Mouse (Mus musculus) macrophage (primary cell): ENCODE measurements at regions not wholly inside any gene's neighbourhood (a gene's known extent, or its start where the extent isn't known, plus 50 kb on each side); places are given as distances from the start of the nearest gene placed in this dataset.
A peak's percentile ranks its signal among the peaks of the same experiment; 100 is the strongest.

Source experiments
- H3K27ac ChIP-seq: fragments of 350-480 bp; formaldehyde crosslinking; 2 replicates; pipeline ENCODE4 v1.9.0; 2021
- H3K36me3 ChIP-seq: fragments of 350-480 bp; formaldehyde crosslinking; 2 replicates; pipeline ENCODE4 v1.9.0; 2021; ENCODE audit errors: inconsistent target
- H3K4me3 ChIP-seq: fragments of 350-480 bp; formaldehyde crosslinking; 2 replicates; pipeline ENCODE4 v1.9.0; 2021; ENCODE audit errors: inconsistent target
- H3K79me2 ChIP-seq: fragments of 350-480 bp; formaldehyde crosslinking; 2 replicates; pipeline ENCODE4 v1.9.0; 2021; ENCODE audit errors: inconsistent target
- WGBS: methylation state at CpG from one replicate; pipeline ENCODE4 v1.1.7; 2026; ENCODE audit warnings: inconsistent platforms; ENCODE audit not compliant: missing documents; 5-methylcytosine and 5-hydroxymethylcytosine counted together

- Histone ChIP-seq H3K4me3 (no peak overlapping the region), H3K79me2 (no peaks in the 10 kb centered on the region), H3K27ac (no peak overlapping the region), H3K36me3 (no peaks in the 10 kb centered on the region)
- WGBS = 93% methylated on average over 6 of the region's 6 CpGs
Measured at GRCm38 (mm10) chr8:80422190-80422589, 71.4 kb upstream of the Gypa start.

DNA sequence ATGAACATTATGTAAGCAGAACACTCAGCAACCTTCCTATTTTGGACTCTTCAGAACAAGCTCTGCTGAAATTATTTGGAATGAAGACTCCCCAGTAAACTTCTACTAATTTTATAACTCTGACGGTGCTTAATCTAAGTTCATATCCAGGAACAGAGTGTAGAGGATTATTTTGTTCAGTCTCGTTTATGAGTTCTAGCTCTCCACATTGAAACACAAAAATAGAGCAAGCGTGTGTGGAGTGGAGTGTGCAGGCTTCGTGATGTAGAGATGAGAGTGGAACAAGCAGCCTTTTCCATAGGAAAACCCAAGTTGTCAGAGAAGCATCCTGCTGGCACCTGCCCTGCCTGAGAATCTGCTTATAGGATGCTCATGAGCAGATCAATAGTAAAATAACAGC is 77.5 kb upstream of the Gypa start:
- H3K27ac ChIP-seq = no peak overlapping the region
- H3K79me2 ChIP-seq = no peaks in the 10 kb centered on the region
- no peak overlapping the region for H3K4me3 ChIP-seq
- H3K36me3 ChIP-seq = no peaks in the 10 kb centered on the region
- 96% methylated on average over 4 of the region's 4 CpGs for WGBS

- H3K27ac ChIP-seq = no peak overlapping the region
- 90% methylated on average over 2 of the region's 2 CpGs for WGBS
- H3K36me3 ChIP-seq = no peaks in the 10 kb centered on the region
- H3K4me3 ChIP-seq = no peak overlapping the region
- no peaks in the 10 kb centered on the region for H3K79me2 ChIP-seq
Measured at GRCm38 (mm10) chr8:80399594-80400207, 93.9 kb upstream of the Gypa start.

DNA sequence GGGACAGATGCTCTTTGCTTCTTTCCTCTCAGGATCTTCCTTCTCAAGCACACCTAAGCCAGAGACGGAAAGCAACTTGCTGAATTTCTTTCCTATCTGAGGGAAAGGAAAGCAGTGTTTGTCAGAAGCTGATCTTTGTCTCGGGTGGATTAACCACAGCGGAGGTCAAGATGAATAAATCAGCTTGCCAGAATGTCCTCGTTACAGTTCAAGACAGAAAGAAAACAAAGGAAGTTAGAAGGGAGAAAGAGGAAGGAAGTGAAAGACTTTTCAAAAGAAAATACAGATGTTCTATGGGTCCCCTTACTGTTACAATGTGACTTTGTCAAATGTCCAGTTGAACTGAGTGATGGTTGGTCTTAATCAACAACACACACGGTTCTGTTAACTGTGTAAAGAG is 98.6 kb upstream of the Gypa start:
- H3K79me2 ChIP-seq = no peaks in the 10 kb centered on the region
- 9% methylated on average over 5 of the region's 5 CpGs for WGBS
- no peak overlapping the region for H3K4me3 ChIP-seq
- H3K36me3 ChIP-seq = no peaks in the 10 kb centered on the region
- H3K27ac ChIP-seq = no peak overlapping the region

DNA sequence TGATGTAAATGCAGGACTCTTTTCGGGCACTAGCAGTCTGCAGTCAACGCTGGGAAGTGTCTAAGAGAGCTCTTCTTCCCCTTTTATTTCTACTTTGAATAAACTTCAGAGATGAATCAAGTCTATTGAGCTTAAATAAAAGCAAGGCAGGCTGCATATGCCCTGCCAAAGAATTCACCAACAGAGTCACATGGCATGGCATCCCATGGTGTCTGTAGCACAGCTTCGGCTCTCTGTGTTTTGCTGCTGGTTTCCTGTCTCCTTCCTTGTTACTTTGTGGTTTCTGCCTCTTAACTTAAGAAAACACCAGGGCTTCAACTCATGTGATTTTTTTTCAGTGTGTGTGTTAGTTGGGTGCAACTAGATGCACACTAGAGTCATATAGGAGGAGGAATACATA is 100.5 kb upstream of the Gypa start:
- Histone ChIP-seq H3K79me2 (no peaks in the 10 kb centered on the region), H3K36me3 (no peaks in the 10 kb centered on the region), H3K4me3 (no peak overlapping the region), H3K27ac (no peak overlapping the region)
- 15% methylated on average over 3 of the region's 3 CpGs for WGBS

GRCm38 (mm10) chr8:80369221-80369620 is 124.4 kb upstream of the Gypa start:
- H3K4me3 ChIP-seq = no peak overlapping the region
- H3K79me2 ChIP-seq = no peaks in the 10 kb centered on the region
- whole genome bisulfite sequencing = 87% methylated on average over 2 of the region's 2 CpGs
- H3K27ac ChIP-seq = no peak overlapping the region
- H3K36me3 ChIP-seq = no peaks in the 10 kb centered on the region

- H3K4me3 ChIP-seq = no peak overlapping the region
- no peaks in the 10 kb centered on the region for H3K79me2 ChIP-seq
- H3K27ac ChIP-seq = no peak overlapping the region
- no peaks in the 10 kb centered on the region for H3K36me3 ChIP-seq
- 11% methylated on average over 7 of the region's 7 CpGs for WGBS
Measured at GRCm38 (mm10) chr8:80364059-80364458, 129.5 kb upstream of the Gypa start.

- WGBS = 98% methylated on average over 4 of the region's 4 CpGs
- no peaks in the 10 kb centered on the region for H3K79me2 ChIP-seq
- no peak overlapping the region for H3K4me3 ChIP-seq
- no peaks in the 10 kb centered on the region for H3K36me3 ChIP-seq
- no peak overlapping the region for H3K27ac ChIP-seq
Measured at GRCm38 (mm10) chr8:80343299-80343698, 150.3 kb upstream of the Gypa start.

- Histone ChIP-seq H3K27ac (peak overlapping the region; percentile 21; the same call in 1 of the 2 replicates), H3K4me3 (no peak overlapping the region), H3K36me3 (no peaks in the 10 kb centered on the region), H3K79me2 (no peaks in the 10 kb centered on the region)
- 57% methylated on average over 2 of the region's 2 CpGs for WGBS
Measured at GRCm38 (mm10) chr8:80337872-80338271, 155.7 kb upstream of the Gypa start.

GRCm38 (mm10) chr8:80328676-80329075 is 164.9 kb upstream of the Gypa start:
- no peaks in the 10 kb centered on the region for H3K36me3 ChIP-seq
- H3K79me2 ChIP-seq = no peaks in the 10 kb centered on the region
- 94% methylated on average over 2 of the region's 2 CpGs for WGBS

DNA sequence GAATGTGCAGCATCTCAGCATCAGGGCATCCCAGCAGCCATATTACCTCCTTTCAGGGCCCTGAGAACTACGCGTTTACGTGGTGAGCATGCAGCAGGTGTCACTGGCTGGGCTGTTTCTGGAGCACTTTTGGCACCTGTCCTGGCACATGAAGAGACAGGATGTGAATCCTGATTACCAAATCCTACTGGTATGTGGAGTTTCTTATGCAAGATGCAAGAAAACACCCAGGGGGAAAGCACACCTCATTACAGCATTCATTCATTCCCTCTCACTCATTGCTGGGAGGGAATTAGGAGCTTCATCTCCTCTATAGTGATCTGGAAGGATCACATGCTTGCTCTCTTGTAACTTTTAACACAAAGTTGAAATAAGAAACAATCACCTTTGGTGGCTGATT is 167.7 kb upstream of the Gypa start:
- Histone ChIP-seq H3K4me3 (no peak overlapping the region), H3K36me3 (no peaks in the 10 kb centered on the region), H3K79me2 (no peaks in the 10 kb centered on the region), H3K27ac (0 out of 2 replicates have a peak overlapping the region, but pooled peaks have one; percentile 17)
- WGBS = 81% methylated on average over 3 of the region's 3 CpGs

More at GRCm38 (mm10) chr8:80328676-80329075, 164.9 kb upstream of the Gypa start:
- H3K27ac ChIP-seq = no peak overlapping the region
- H3K4me3 ChIP-seq = no peak overlapping the region

GRCm38 (mm10) chr8:80325132-80325531 is 168.4 kb upstream of the Gypa start:
- Histone ChIP-seq H3K36me3 (no peaks in the 10 kb centered on the region), H3K4me3 (no peak overlapping the region)
- WGBS = 12% methylated on average over 4 of the region's 4 CpGs

DNA sequence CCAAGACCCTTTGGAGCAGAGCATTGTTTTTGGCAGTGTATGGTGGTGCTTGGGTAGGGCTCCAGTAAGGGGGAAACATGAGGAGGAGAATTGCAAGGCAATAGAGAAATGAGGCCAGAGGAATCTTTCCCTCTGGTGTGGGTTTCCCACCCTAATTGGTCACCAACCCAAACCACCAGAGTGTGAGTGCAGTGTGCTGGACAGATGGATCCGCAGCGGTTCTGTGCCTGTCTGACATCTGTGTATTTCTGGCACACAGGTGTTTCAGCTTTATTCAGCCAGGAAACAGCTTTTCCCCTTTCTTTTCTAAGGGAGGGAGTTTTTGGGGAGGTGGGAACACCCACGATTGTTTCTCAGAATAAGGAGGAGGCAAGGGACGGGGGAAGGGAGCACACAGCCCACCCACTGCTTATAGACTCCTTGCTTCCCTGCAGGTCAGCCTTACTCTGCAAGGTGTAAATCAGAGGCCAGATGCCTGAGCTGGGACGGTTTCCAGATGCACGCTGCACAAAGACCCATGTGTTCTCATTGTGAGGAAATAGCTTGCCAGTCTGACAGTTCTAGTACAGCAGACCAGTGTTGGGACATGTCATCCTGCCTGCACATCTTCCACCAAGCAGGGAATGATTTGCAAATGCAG is 175.2 kb upstream of the Gypa start:
- Histone ChIP-seq H3K27ac (no peak overlapping the region), H3K79me2 (no peaks in the 10 kb centered on the region), H3K4me3 (no peak overlapping the region), H3K36me3 (no peaks in the 10 kb centered on the region)
- 69% methylated on average over 6 of the region's 6 CpGs for WGBS

More at GRCm38 (mm10) chr8:80325132-80325531, 168.4 kb upstream of the Gypa start:
- H3K27ac ChIP-seq = 0 out of 2 replicates have a peak overlapping the region, but pooled peaks have one; percentile 17
- no peaks in the 10 kb centered on the region for H3K79me2 ChIP-seq

DNA sequence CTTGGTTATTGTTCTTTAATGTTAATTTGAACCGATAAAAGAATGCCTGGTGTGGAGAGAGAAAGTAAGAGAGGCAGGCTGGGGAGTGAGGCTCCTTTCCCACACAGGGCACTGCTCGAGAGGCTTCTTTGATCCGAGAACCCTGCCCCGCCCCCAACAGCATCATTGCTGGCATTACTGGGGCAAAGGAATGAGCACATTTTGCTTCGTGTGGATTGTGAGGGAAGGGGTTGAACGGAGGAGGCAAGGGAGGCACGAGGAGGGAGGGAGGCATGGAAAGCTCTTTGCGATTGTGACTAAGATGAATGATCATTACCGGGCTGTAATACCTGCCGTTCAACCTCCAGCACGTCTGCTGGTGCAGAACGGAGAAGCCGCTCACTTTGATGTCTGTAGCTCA is 178.2 kb upstream of the Gypa start:
- H3K4me3 ChIP-seq = no peak overlapping the region
- H3K27ac ChIP-seq = peak overlapping the region; percentile 46; the same call in 1 of the 2 replicates
- H3K36me3 ChIP-seq = no peaks in the 10 kb centered on the region
- H3K79me2 ChIP-seq = no peaks in the 10 kb centered on the region
- 25% methylated on average over 12 of the region's 13 CpGs for WGBS

DNA sequence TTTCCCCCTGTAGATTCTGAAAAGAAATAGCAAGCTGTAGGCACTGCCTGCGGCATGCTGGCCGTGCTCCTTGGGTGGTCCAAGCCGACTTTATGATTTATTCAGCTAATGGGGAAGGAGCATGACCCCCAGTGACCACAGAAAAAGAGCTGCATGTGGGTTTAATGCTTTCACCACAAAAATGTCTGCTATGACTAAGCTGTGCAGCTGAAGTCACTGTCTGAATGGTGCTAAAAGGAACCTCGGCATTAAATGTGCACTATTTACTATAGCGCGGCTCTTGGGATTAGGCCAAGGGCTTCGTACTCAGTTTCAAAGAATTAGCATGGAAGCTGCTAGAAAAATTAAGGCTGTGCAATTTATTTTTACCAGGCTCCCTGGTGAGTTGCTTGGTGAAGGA is 178.8 kb upstream of the Gypa start:
- H3K36me3 ChIP-seq = no peaks in the 10 kb centered on the region
- H3K4me3 ChIP-seq = no peak overlapping the region
- 0% methylated on average over 7 of the region's 7 CpGs for WGBS
- no peaks in the 10 kb centered on the region for H3K79me2 ChIP-seq
- peak overlapping the region; percentile 46 for H3K27ac ChIP-seq
